ENCODE assay signal across 8 mouse cellular contexts in genomic region chr6:72982506-72982905, GRCm38 (mm10).
"Had no signal": no experiment of that assay in that cellular context is flagged by ENCODE, and none has a peak within 500 bp of the region (broad histone marks: within the 10 kb centered on the region; RNA-seq: fewer than 3 reads in every experiment).

No protein-coding gene starts in this region.

- H3K9me3 ChIP-seq: limb, embryonic 12.5 days; midbrain, embryonic 13.5 days; neural tube, embryonic 12.5 days had no signal

- H3K36me3 ChIP-seq: limb, embryonic 12.5 days; midbrain, embryonic 13.5 days; neural tube, embryonic 12.5 days had no signal

- H3K4me1 ChIP-seq: midbrain, embryonic 13.5 days; neural tube, embryonic 12.5 days had no signal

- H3K27ac ChIP-seq: kidney, postnatal 0 days; limb, embryonic 12.5 days; liver, embryonic 14.5 days; midbrain, embryonic 13.5 days; neural tube, embryonic 12.5 days had no signal

- H3K9ac ChIP-seq: limb, embryonic 12.5 days; liver, embryonic 14.5 days; midbrain, embryonic 13.5 days; neural tube, embryonic 12.5 days had no signal

- H3K4me3 ChIP-seq: limb, embryonic 12.5 days; midbrain, embryonic 13.5 days; neural tube, embryonic 12.5 days had no signal

- ATAC-seq: midbrain, embryonic 13.5 days had no signal

- H3K27me3 ChIP-seq: limb, embryonic 12.5 days; midbrain, embryonic 13.5 days; neural tube, embryonic 12.5 days had no signal

- DNase-seq: layer of hippocampus, adult 9-11 months; layer of hippocampus, postnatal 36 days; thymus, adult 18-20 months had no signal

- H3K4me2 ChIP-seq: limb, embryonic 12.5 days; midbrain, embryonic 13.5 days; neural tube, embryonic 12.5 days had no signal
